Mouse (Mus musculus) stomach, embryonic 14.5 days (tissue): Measurements from ENCODE around the gene Sertad1. TPM values are rescaled to one million over a fixed set of nuclear protein-coding genes. Genes with fewer than 3 reads are reported as not detected.
A peak's percentile ranks its signal among the peaks of the same experiment; 100 is the strongest.

ENCODE experiments used
- ATAC-seq: fragments of 200-750 bp; cut with Nextera tagmentation; 2 replicates; pipeline ENCODE4 v1.8.0; 2017; ENCODE audit warnings: low read depth, moderate TSS enrichment; ENCODE audit not compliant: insufficient number of reproducible peaks, insufficient read depth, low FRiP score
- H3K27ac ChIP-seq: fragments of 300-500 bp; sonication (generic); 2 replicates; pipeline ENCODE4 v1.5.1; 2014; ENCODE audit warnings: mild to moderate bottlenecking, low read length, moderate library complexity, mixed read lengths
- H3K27me3 ChIP-seq: fragments of 300-500 bp; sonication (generic); 2 replicates; pipeline ENCODE4 v1.6.1; 2014; ENCODE audit warnings: low read length, control low read depth, mixed read lengths; ENCODE audit not compliant: control insufficient read depth, insufficient read depth
- H3K36me3 ChIP-seq: fragments of 300-500 bp; sonication (generic); 2 replicates; pipeline ENCODE4 v1.6.1; 2014; ENCODE audit warnings: mild to moderate bottlenecking, control low read depth, low read length, moderate library complexity, mixed read lengths; ENCODE audit not compliant: control insufficient read depth, insufficient read depth
- H3K4me1 ChIP-seq: fragments of 300-500 bp; sonication (generic); 2 replicates; pipeline ENCODE4 v1.6.1; 2014; ENCODE audit warnings: low read length, control low read depth, mixed read lengths; ENCODE audit not compliant: control insufficient read depth, insufficient read depth
- H3K4me2 ChIP-seq: fragments of 300-500 bp; sonication (generic); replicated peaks from 2 replicates; pipeline ENCODE4 v1.6.1; 2014; ENCODE audit warnings: low read depth, low read length, control low read depth
- H3K4me3 ChIP-seq: fragments of 300-500 bp; sonication (generic); 2 replicates; pipeline ENCODE4 v1.5.1; 2014; ENCODE audit warnings: low read depth, low read length, control low read depth
- H3K9ac ChIP-seq: fragments of 300-500 bp; sonication (generic); replicated peaks from 2 replicates; pipeline ENCODE4 v1.6.1; 2014; ENCODE audit warnings: low read depth, mild to moderate bottlenecking, control low read depth, low read length, moderate library complexity, mixed read lengths
- H3K9me3 ChIP-seq: fragments of 300-500 bp; sonication (generic); 2 replicates; pipeline ENCODE4 v1.6.1; 2016; ENCODE audit warnings: low read depth, low read length, control low read depth; ENCODE audit not compliant: control insufficient read depth
- WGBS: fragments of 180-500 bp; shearing (Covaris S2); extraction: QIAGEN DNeasy Blood & Tissue Kit; methylation state at CpG from one replicate; pipeline ENCODE4 v1.1.7; 2014; 5-methylcytosine and 5-hydroxymethylcytosine counted together
- polyA plus RNA-seq: library from polyadenylated mRNA; unstranded; fragments of >200 nt; fragmentation: Nextera tagmentation; extraction: Ambion mirVana; gene quantifications from 2 replicates; pipeline ENCODE4 v1.2.1, GENCODE M21; 2014

Sertad1 gene
- polyA plus RNA-seq, 1 experiment from 2014 or later, result 35.5 TPM

DNA sequence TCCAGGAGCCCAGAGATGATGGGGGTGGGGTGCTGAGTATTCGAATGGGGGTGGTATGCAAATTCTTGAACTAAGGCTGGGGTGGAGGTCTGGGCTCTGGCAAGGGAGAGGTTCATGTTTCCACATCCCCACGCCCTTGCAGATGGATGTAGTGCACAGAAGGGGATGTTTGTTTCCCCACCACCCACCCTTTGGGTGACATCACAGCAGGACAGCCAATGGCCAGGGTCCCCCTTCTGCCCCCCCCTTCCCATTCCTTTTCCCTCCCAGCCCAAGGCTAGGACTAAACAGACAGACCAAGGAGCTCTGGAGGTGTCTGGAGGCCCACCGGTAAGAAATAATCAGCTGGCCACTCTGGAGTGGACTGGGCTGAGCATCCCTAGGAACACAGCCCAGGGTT lies 12.3 kb downstream of the Sertad1 start, which contains the start of gene Prx:
Prx (plus strand) TSS at position 289 of the 400 bp plus-strand sequence.
- Histone ChIP-seq H3K27me3 (no peaks in the 10 kb centered on the region), H3K36me3 (no peaks in the 10 kb centered on the region), H3K27ac (no peak within 1 kb of the TSS), H3K4me2 (no peak within 1 kb of the TSS), H3K9ac (no peak within 1 kb of the TSS), H3K4me3 (no peak within 1 kb of the TSS), H3K4me1 (no peaks in the 10 kb centered on the region), H3K9me3 (no peaks in the 10 kb centered on the region)
- WGBS, result 36% methylated on average over 3 of the region's 3 CpGs
- no peak for ATAC-seq

DNA sequence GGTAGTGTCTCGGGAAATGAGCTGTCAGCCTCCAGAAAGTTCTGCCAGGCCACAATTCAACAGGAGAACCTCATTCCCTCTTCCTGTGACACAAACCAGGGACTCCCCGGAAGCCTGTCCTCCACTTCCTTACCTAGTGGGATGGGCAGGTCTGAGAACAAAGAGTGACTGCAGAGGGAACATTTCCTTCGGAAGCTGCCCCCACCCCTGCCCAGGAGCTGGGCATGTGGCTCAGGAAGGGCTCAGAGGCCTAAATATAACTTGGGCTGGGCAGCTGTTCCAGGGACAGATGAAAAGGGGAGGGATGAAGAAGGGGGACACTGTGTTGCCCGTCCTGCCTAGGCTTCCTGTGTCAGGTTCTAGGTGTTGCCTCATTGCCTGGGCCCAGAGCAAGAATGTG lies 14.9 kb downstream of the Sertad1 start:
- H3K4me1 ChIP-seq, result no peaks in the 10 kb centered on the region
- H3K4me3 ChIP-seq, result no peak overlapping the region
- H3K9me3 ChIP-seq, result no peaks in the 10 kb centered on the region
- no peak for ATAC-seq
- 58% methylated on average over 4 of the region's 4 CpGs for WGBS
- H3K4me2 ChIP-seq, result no peak overlapping the region
- H3K9ac ChIP-seq, result no peak overlapping the region
- H3K36me3 ChIP-seq, result no peaks in the 10 kb centered on the region
- H3K27ac ChIP-seq, result no peak overlapping the region
- no peaks in the 10 kb centered on the region for H3K27me3 ChIP-seq

DNA sequence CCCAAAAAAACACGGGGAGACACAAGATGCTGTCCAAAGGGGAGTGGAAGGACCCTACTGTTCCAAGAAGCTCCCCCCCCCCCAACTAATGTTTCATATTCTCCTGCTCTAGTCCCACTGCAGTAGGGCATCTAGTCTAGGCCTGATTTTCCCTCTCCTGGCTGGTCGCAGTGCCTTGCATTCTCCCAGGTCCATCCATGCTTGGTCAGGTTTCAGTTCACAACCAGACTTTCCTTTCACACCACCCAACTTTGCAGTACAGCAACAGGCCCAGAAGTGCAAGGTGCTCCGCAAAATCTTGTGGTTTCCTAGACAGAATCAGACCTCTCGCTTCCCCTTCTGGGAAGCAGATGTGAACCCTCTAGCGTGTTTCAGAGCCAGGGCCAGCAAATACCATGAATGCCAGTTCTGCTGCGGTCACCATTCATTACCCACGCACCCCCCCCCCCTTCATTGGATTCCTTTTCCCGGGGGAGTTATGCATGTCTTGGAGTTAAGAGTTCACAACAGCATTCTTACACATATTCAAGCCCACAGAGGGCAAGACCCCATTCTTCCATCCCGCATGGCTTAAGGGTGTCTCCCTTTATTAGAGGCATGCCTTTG lies 20.2 kb downstream of the Sertad1 start:
- H3K9ac ChIP-seq, result no peak overlapping the region
- H3K4me1 ChIP-seq, result peaks cover 5% of the 10 kb centered on the region; the same call in 1 of the 2 replicates
- H3K36me3 ChIP-seq, result no peaks in the 10 kb centered on the region
- WGBS, result 31% methylated on average over 9 of the region's 9 CpGs
- peak overlapping the region; percentile 96 for H3K27ac ChIP-seq
- H3K27me3 ChIP-seq, result no peaks in the 10 kb centered on the region
- H3K4me3 ChIP-seq, result peak overlapping the region; percentile 37; the same call in 1 of the 2 replicates
- H3K9me3 ChIP-seq, result no peaks in the 10 kb centered on the region
- H3K4me2 ChIP-seq, result peak overlapping the region; percentile 43
- no peak for ATAC-seq

DNA sequence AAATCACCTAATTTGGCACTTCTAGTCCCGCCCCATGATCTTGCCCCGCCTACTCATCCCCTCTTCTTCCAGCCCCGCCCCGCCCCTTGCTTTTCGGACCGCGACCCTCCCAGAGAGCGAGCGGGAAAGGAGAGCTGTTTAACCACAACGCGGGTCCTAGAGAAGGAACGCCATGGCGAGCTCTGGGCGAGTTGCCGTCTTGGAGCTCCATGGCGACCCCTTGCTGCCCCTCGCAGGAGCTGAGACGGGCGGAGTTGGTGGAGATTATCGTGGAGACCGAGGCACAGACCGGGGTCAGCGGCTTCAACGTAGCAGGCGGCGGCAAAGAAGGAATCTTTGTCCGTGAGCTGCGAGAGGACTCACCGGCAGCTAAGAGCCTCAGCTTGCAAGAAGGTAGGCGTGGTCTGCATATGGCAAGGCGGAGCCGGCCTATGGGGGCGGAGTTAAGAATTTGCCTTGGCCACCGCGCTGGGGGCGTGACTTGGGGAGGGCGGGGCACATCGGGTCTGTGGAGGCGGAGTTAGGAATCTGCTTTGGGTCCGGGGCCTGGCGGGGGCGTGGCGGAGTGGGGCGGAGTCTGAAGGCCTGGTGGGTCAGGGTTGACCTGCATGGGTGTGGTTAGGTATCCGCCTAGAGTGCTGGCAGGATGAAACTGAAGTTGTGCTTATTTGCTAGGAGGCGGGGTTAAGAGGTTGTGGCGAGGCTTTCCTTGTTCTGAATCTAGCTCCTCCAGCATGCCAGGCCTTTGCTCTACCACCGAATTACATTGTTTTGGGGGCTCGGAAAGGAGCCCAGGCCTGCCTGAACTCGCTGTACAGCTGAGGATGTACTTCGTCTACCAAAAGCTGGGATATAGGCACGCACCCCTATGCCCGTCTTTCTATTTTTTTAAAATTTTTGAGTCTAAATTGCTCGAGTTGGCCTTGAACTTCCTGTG lies 21.3 kb downstream of the Sertad1 start:
- H3K27ac ChIP-seq, result peak overlapping the region; percentile 96
- under 1% methylated on average over 53 of the region's 54 CpGs for WGBS

DNA sequence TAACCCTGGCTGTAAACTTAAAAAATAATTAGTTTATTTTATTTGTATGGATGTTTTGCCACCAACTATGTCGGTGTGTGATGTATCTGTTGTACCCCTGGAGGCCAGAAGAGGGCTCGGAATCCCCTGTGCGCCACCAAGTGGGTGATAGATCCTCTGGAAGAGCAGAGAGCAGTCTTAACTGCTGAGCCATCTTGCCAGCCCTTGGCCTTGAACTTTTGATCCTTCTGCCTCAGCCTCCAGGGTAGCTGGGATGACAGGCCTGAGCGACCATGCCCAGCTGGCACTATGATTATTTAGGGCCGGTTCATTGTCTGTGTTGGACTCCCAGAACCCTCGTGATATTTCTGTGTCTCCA lies 21.9 kb downstream of the Sertad1 start:
- 19% methylated on average over 6 of the region's 6 CpGs for WGBS
- peak; percentile 64; the same call in 1 of the 2 replicates for ATAC-seq
- H3K9me3 ChIP-seq, result no peaks in the 10 kb centered on the region
- H3K27me3 ChIP-seq, result no peaks in the 10 kb centered on the region
- peak overlapping the region; percentile 43 for H3K4me2 ChIP-seq
- peak overlapping the region; percentile 96 for H3K27ac ChIP-seq
- no peak overlapping the region; the same call in 1 of the 2 replicates for H3K9ac ChIP-seq
- peaks cover 5% of the 10 kb centered on the region; the same call in 1 of the 2 replicates for H3K4me1 ChIP-seq
- H3K4me3 ChIP-seq, result peak overlapping the region; percentile 37
- no peaks in the 10 kb centered on the region for H3K36me3 ChIP-seq

More for the DNA sequence above, 21.3 kb downstream of the Sertad1 start:
- Histone ChIP-seq H3K4me3 (peak overlapping the region; percentile 37), H3K4me1 (peaks cover 5% of the 10 kb centered on the region; the same call in 1 of the 2 replicates), H3K9me3 (no peaks in the 10 kb centered on the region), H3K36me3 (no peaks in the 10 kb centered on the region), H3K9ac (peak overlapping the region; percentile 51; the same call in 1 of the 2 replicates), H3K27me3 (no peaks in the 10 kb centered on the region), H3K4me2 (peak overlapping the region; percentile 43)
- ATAC-seq, result peak; percentile 94

DNA sequence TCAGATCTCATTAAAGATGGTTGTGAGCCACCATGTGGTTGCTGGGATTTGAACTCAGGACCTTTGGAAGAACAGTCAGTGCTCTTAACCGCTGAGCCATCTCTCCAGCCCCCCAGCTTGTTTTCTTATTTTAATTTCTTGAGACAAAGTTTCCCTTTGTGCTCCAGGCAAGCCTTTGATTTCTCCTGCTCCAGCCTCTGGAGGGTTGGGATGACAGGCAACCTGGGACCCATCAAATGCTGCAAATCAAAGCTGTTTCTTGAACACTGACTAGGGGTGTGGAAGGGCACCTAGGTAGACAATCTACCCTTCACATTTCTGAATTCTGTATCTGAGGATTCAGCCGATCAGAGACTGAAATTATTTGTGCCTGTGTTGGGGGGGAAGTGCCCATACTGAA lies 24.1 kb downstream of the Sertad1 start:
- H3K4me2 ChIP-seq, result no peak overlapping the region
- H3K9ac ChIP-seq, result no peak overlapping the region
- H3K4me1 ChIP-seq, result peaks cover 5% of the 10 kb centered on the region; the same call in 1 of the 2 replicates
- H3K9me3 ChIP-seq, result no peaks in the 10 kb centered on the region
- H3K27ac ChIP-seq, result no peak overlapping the region
- WGBS, result 92% methylated on average over 2 of the region's 2 CpGs
- no peak for ATAC-seq
- no peaks in the 10 kb centered on the region for H3K36me3 ChIP-seq
- H3K27me3 ChIP-seq, result no peaks in the 10 kb centered on the region
- H3K4me3 ChIP-seq, result no peak overlapping the region

DNA sequence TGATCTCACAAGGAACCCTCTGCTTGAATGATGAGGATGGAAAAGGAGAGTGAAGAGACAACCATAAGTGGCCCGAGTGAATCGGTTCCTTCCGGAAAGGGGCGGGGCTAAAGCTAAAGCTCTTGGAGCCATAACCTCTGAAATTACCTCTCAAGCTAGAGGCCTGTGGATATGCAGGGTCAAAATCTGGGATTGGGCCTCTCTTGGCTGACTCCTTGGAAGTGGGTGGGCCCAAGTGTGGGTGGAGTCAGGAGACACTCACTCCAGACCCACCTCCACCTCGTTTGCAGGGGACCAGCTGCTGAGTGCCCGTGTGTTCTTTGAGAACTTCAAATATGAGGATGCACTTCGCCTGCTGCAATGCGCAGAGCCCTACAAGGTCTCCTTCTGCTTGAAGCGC lies 28.3 kb downstream of the Sertad1 start:
- ATAC-seq, result no peak
- H3K4me2 ChIP-seq, result no peak overlapping the region

DNA sequence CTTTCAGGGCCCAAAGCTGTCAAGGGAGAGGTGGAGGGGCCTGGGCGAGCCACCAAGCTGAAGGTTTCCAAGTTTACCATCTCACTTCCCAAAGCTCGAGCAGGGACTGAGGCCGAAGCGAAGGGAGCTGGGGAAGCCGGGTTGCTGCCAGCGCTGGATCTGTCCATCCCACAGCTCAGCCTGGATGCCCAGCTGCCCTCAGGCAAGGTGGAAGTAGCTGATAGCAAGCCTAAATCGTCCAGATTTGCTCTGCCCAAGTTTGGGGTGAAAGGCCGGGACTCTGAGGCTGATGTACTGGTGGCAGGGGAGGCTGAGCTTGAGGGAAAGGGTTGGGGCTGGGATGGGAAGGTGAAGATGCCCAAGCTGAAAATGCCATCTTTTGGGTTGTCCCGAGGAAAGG lies 31.6 kb downstream of the Sertad1 start:
- peaks cover 5% of the 10 kb centered on the region for H3K36me3 ChIP-seq
- no peak for ATAC-seq
- no peaks in the 10 kb centered on the region for H3K4me1 ChIP-seq
- H3K4me2 ChIP-seq, result no peak overlapping the region
- no peak overlapping the region for H3K4me3 ChIP-seq
- WGBS, result 82% methylated on average over 9 of the region's 9 CpGs
- H3K9ac ChIP-seq, result no peak overlapping the region
- H3K27ac ChIP-seq, result no peak overlapping the region
- H3K9me3 ChIP-seq, result 0 out of 2 replicates have a peak, but pooled peaks cover 3% of the 10 kb centered on the region
- no peaks in the 10 kb centered on the region for H3K27me3 ChIP-seq

More for the DNA sequence above, 28.3 kb downstream of the Sertad1 start:
- H3K36me3 ChIP-seq, result peaks cover 5% of the 10 kb centered on the region
- H3K27ac ChIP-seq, result no peak overlapping the region
- H3K4me1 ChIP-seq, result no peaks in the 10 kb centered on the region
- H3K9me3 ChIP-seq, result 0 out of 2 replicates have a peak, but pooled peaks cover 3% of the 10 kb centered on the region
- no peaks in the 10 kb centered on the region for H3K27me3 ChIP-seq
- H3K9ac ChIP-seq, result no peak overlapping the region
- H3K4me3 ChIP-seq, result no peak overlapping the region
- WGBS, result 70% methylated on average over 9 of the region's 9 CpGs
